In the genomic region with DNA sequence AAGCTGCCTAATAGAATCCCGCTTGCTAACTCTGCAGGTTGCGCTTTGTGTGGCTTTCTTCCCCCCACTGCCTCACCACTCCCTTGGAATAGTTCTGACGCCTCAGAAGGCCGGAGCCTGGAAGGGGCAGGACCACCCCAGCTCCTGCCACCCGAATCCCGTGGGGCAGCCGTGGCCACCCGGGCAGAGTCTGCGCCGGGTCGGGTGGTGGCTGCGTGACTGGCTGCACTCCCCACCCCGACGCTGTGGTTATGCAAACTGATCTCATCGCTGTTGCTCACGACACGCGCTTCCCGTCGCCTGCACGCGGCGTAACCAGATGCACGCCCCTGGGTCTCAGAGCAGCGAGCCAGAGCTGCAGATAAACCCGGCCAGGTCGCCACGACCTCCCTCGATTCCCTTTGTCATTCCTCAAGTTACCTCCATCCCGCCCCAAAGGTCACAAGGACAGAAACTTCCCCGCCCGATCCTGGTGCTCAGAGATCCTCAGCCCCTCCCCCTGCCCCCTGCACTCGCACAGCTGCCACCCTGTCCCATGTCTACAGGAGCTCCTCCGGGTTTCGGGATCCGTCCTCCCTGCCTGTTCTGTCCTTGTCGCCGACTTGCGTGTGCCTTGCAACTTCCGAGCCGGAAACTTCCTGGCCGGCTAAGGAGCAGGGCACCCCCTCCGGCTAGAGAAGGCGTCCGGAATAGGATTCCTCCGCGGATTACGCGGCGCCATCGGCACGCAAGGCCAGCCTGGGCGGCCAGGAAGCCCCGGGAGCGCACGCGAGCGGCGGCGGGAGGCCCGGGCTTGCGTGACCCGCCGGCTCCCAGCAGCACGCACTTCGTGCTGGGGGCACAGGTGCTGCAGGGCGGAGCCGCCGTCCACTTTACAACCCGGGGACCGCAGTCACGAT, we compare ENCODE assay signal across 1 mouse cellular context.
TF ChIP-seq lines count a peak whose summit lies in the region.

No protein-coding gene starts in this region.

TF ChIP-seq in CH12.LX, 34 proteins besides CTCF, POLR2A, EP300 and RAD21 (continued from another document):
- TF ChIP-seq SIN3A (IDR thresholded peaks at IDR 0.05; ENCODE audit: low read length) = peak; percentile 50
- TF ChIP-seq USF1 (IDR thresholded peaks at IDR 0.05; ENCODE audit: low read depth, low read length) = no peak
